ENCODE assay signal across 8 mouse cellular contexts in the genomic region with DNA sequence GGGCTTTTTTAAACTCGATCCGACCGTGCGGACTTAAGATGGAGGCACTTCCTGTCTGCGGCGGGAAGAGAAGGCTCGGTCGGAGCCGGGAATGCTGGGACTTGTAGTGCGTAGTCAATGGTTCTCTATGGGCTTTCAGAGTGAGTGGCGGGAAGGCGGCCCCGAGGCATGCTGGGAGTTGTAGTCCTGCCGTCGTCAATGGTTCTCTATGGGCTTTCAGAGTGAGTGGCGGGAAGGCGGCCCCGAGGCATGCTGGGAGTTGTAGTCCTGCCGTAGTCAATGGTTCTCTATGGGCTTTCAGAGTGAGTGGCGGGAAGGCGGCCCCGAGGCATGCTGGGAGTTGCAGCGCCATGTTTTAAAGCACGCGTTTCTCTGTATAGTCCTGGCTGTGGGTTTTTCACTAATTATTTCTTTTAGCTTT. TPM values are rescaled to one million over a fixed set of nuclear protein-coding genes. Genes with fewer than 3 reads are reported as not detected.
DNase-seq lines count a peak whose midpoint lies in the region; ATAC-seq and TF ChIP-seq lines count a peak whose summit lies in the region.
"Not testable (repeated sequence)": the region's sequence is repeated elsewhere in the genome, so short reads cannot be mapped to it uniquely, and the experiment has no call there.

No protein-coding gene starts in this region.

- H3K4me3 ChIP-seq in embryonic facial prominence, embryonic 14.5 days (ENCODE audit: low read depth, low read length), result peak overlapping the region; percentile 53
- H3K4me3 ChIP-seq in heart, adult 2 months, result peak overlapping the region; percentile 57
- peak overlapping the region; percentile 72 for H3K4me3 ChIP-seq in kidney, adult 2 months (ENCODE audit: insufficient read depth, low read depth, low read length)
- H3K4me3 ChIP-seq in limb, embryonic 11.5 days (ENCODE audit: low read depth, low read length), result peak overlapping the region; percentile 49
- peak overlapping the region; percentile 46 for H3K4me3 ChIP-seq in midbrain, embryonic 13.5 days (replicated peaks)

- peak overlapping the region; percentile 85 for H3K9ac ChIP-seq in embryonic facial prominence, embryonic 14.5 days (ENCODE audit: low read depth, low read length)
- not testable (repeated sequence) for H3K9ac ChIP-seq in heart, adult 2 months (ENCODE audit: low read depth, low read length)
- H3K9ac ChIP-seq in limb, embryonic 11.5 days (ENCODE audit: low read length), result peak overlapping the region; percentile 91
- peak overlapping the region; percentile 63 for H3K9ac ChIP-seq in midbrain, embryonic 13.5 days (replicated peaks)

- H3K27ac ChIP-seq in embryonic facial prominence, embryonic 14.5 days (replicated peaks; ENCODE audit: low read depth, low read length), result peak overlapping the region; percentile 93
- peak overlapping the region; percentile 67 for H3K27ac ChIP-seq in heart, adult 2 months
- not testable (repeated sequence) for H3K27ac ChIP-seq in kidney, adult 2 months (ENCODE audit: insufficient read depth, low read depth, low read length)
- H3K27ac ChIP-seq in limb, embryonic 11.5 days (replicated peaks; ENCODE audit: low read depth, low read length), result peak overlapping the region; percentile 88
- peak overlapping the region; percentile 70 for H3K27ac ChIP-seq in midbrain, embryonic 13.5 days

- not testable (repeated sequence) for TF ChIP-seq EP300 in heart, adult 2 months (IDR thresholded peaks at IDR 0.05; ENCODE audit: insufficient read depth, low read depth, low read length)

- TF ChIP-seq POLR2A in heart, adult 2 months (IDR thresholded peaks at IDR 0.05; ENCODE audit: insufficient read depth, low read depth, low read length); kidney, adult 2 months (IDR thresholded peaks at IDR 0.05; ENCODE audit: low read depth, low read length): not testable (repeated sequence)

- H3K27me3 ChIP-seq in embryonic facial prominence, embryonic 14.5 days (replicated peaks; ENCODE audit: control insufficient read depth, insufficient read depth, low read length); heart, adult 2 months (ENCODE audit: control insufficient read depth, insufficient read depth, low read length); kidney, adult 2 months (replicated peaks; ENCODE audit: control insufficient read depth, insufficient read depth, low read length); limb, embryonic 11.5 days (ENCODE audit: control insufficient read depth, insufficient read depth, low read length); midbrain, embryonic 13.5 days: not testable (repeated sequence)

- WGBS in embryonic facial prominence, embryonic 14.5 days, result 66% methylated on average over 25 of the region's 25 CpGs
- 55% methylated on average over 25 of the region's 25 CpGs for WGBS in heart, adult 2 months
- 74% methylated on average over 25 of the region's 25 CpGs for WGBS in kidney, adult 2 months
- 57% methylated on average over 25 of the region's 25 CpGs for whole genome bisulfite sequencing in limb, embryonic 11.5 days
- 58% methylated on average over 25 of the region's 25 CpGs for WGBS in midbrain, embryonic 13.5 days

- peaks cover 56% of the 10 kb centered on the region for H3K9me3 ChIP-seq in embryonic facial prominence, embryonic 14.5 days (ENCODE audit: control insufficient read depth, low read length)
- H3K9me3 ChIP-seq in limb, embryonic 11.5 days (ENCODE audit: control insufficient read depth, low read length), result peaks cover 35% of the 10 kb centered on the region
- peaks cover 43% of the 10 kb centered on the region for H3K9me3 ChIP-seq in midbrain, embryonic 13.5 days

- H3K4me1 ChIP-seq in embryonic facial prominence, embryonic 14.5 days (ENCODE audit: control insufficient read depth, insufficient read depth, low read length); heart, adult 2 months (ENCODE audit: control insufficient read depth, insufficient read depth, low read length); kidney, adult 2 months (ENCODE audit: control insufficient read depth, insufficient read depth, low read length); limb, embryonic 11.5 days (ENCODE audit: control insufficient read depth, insufficient read depth, low read length); midbrain, embryonic 13.5 days (replicated peaks): not testable (repeated sequence)

- peaks cover 32% of the 10 kb centered on the region for H3K36me3 ChIP-seq in embryonic facial prominence, embryonic 14.5 days (ENCODE audit: control insufficient read depth, insufficient read depth, low read length)
- not testable (repeated sequence) for H3K36me3 ChIP-seq in heart, adult 2 months (ENCODE audit: control insufficient read depth, insufficient read depth, low read length); kidney, adult 2 months (ENCODE audit: control insufficient read depth, insufficient read depth, low read length)
- H3K36me3 ChIP-seq in limb, embryonic 11.5 days (ENCODE audit: control insufficient read depth, insufficient read depth, low read length), result peaks cover 22% of the 10 kb centered on the region
- H3K36me3 ChIP-seq in midbrain, embryonic 13.5 days, result peaks cover 19% of the 10 kb centered on the region

- peak; percentile 100 for DNase-seq in 416B (ENCODE audit: low read depth)
- DNase-seq in adrenal gland, postnatal 4 days (ENCODE audit: low spot score in 2 of 2), result peak; percentile 99 to 100
- peak; percentile 100 for DNase-seq in embryonic facial prominence, embryonic 14.5 days (ENCODE audit: low spot score)
- DNase-seq in heart, adult 2 months, result peak; percentile 100
- peak; percentile 100 for DNase-seq in kidney, adult 2 months
- DNase-seq in limb, embryonic 11.5 days (ENCODE audit: low spot score), result peak; percentile 98
- DNase-seq in spleen, adult 12 weeks (ENCODE audit: low spot score), result peak; percentile 95

- ATAC-seq in embryonic facial prominence, embryonic 14.5 days (ENCODE audit: low read depth), result peak; percentile 97
- peak; percentile 97 for ATAC-seq in limb, embryonic 11.5 days (ENCODE audit: insufficient number of reproducible peaks, low FRiP score, low TSS enrichment, low read depth)
- ATAC-seq in midbrain, embryonic 13.5 days, result peak; percentile 97

- peak overlapping the region; percentile 18; the same call in 1 of the 2 replicates for H3K4me2 ChIP-seq in embryonic facial prominence, embryonic 14.5 days (ENCODE audit: low read depth, low read length)
- not testable (repeated sequence) for H3K4me2 ChIP-seq in limb, embryonic 11.5 days (ENCODE audit: low read depth, severe bottlenecking); midbrain, embryonic 13.5 days (replicated peaks)

- intact Hi-C loops in heart, adult 2 months (cut with DNase I), result not testable (repeated sequence)

- not testable (repeated sequence) for H3K79me2 ChIP-seq in heart, adult 2 months (replicated peaks; ENCODE audit: control insufficient read depth, insufficient read depth, low read length)

- TF ChIP-seq CTCF in heart, adult 2 months (IDR thresholded peaks at IDR 0.05), result 0 out of 2 replicates have a peak, but pooled peaks have one; percentile 10
- TF ChIP-seq CTCF in kidney, adult 2 months (conservative IDR thresholded peaks at IDR 0.05; ENCODE audit: insufficient read depth, insufficient read length, low read depth, low read length), result not testable (repeated sequence)

RNA-seq across cellular contexts. Expression of a gene that starts 0.4 kb away (rescaled TPM):
- 100 to 1,000 TPM; 355 to 363 TPM for total RNA-seq in adrenal gland, postnatal 4 days (2021)
- polyA plus RNA-seq in embryonic facial prominence, embryonic 14.5 days (2014; fragmentation: Nextera tagmentation; extraction: Ambion mirVana), result 128 and 129 TPM in 2 replicates
- 10 to 100 TPM; 22.9 to 27.8 TPM for total RNA-seq in heart, adult 2 months (2021)
- polyA plus RNA-seq in heart, adult 2 months (2012; rRNA removed), result 27.5 and 60.9 TPM in 2 replicates
- 108 and 184 TPM in 2 replicates for polyA plus RNA-seq in kidney, adult 2 months (2012; rRNA removed)
- 244 and 297 TPM in 2 replicates for polyA plus RNA-seq in limb, embryonic 11.5 days (2014; fragmentation: Nextera tagmentation; extraction: Ambion mirVana)
- polyA plus RNA-seq in midbrain, embryonic 13.5 days (2015; fragmentation: Nextera tagmentation; extraction: Ambion mirVana), result 164 and 183 TPM in 2 replicates
